Mouse (Mus musculus) stomach, postnatal 0 days (tissue): ENCODE results near the gene Lcat. TPM values are rescaled to one million over a fixed set of nuclear protein-coding genes. Genes with fewer than 3 reads are reported as not detected.

Source experiments
- ATAC-seq: fragments of 200-750 bp; cut with Nextera tagmentation; 2 replicates; pipeline ENCODE4 v1.8.0; 2017; ENCODE audit not compliant: low FRiP score, low TSS enrichment
- DNase-seq: peaks from one replicate; pipeline ENCODE4 v3.0.0-alpha.2; 2016; ENCODE audit warnings: low spot score
- H3K27ac ChIP-seq: fragments of 300-500 bp; sonication (generic); replicated peaks from 2 replicates; pipeline ENCODE4 v1.5.1; 2014; ENCODE audit warnings: mild to moderate bottlenecking, control low read depth
- H3K27me3 ChIP-seq: fragments of 300-500 bp; sonication (generic); 2 replicates; pipeline ENCODE4 v1.6.1; 2014; ENCODE audit warnings: low read length; ENCODE audit not compliant: control insufficient read depth, insufficient read depth
- H3K36me3 ChIP-seq: fragments of 300-500 bp; sonication (generic); 2 replicates; pipeline ENCODE4 v1.6.1; 2014; ENCODE audit warnings: low read length, mixed read lengths; ENCODE audit not compliant: control insufficient read depth, insufficient read depth
- H3K4me1 ChIP-seq: fragments of 300-500 bp; sonication (generic); replicated peaks from 2 replicates; pipeline ENCODE4 v1.6.1; 2014; ENCODE audit warnings: antibody characterized with exemption; ENCODE audit not compliant: control insufficient read depth, insufficient read depth
- H3K4me2 ChIP-seq: fragments of 300-500 bp; sonication (generic); replicated peaks from 2 replicates; pipeline ENCODE4 v1.6.1; 2014; ENCODE audit warnings: low read depth, mild to moderate bottlenecking, control low read depth, moderate library complexity
- H3K4me3 ChIP-seq: fragments of 300-500 bp; sonication (generic); 2 replicates; pipeline ENCODE4 v1.5.1; 2014; ENCODE audit warnings: low read depth, low read length, control low read depth
- H3K9ac ChIP-seq: fragments of 300-500 bp; sonication (generic); 2 replicates; pipeline ENCODE4 v1.6.1; 2014; ENCODE audit warnings: mild to moderate bottlenecking, low read length, control low read depth, mixed read lengths
- H3K9me3 ChIP-seq: fragments of 300-500 bp; sonication (generic); 2 replicates; pipeline ENCODE4 v1.6.1; 2016; ENCODE audit warnings: low read length; ENCODE audit not compliant: control insufficient read depth
- CTCF ChIP-seq: IDR thresholded peaks from 2 replicates; pipeline ENCODE4 v1.5.1; 2016; ENCODE audit warnings: antibody characterized with exemption, low read depth, mild to moderate bottlenecking, moderate library complexity
- EP300 ChIP-seq: optimal IDR thresholded peaks from 2 replicates; pipeline ENCODE3; 2016; ENCODE audit warnings: antibody characterized with exemption
- WGBS: fragments of 180-500 bp; shearing (Covaris S2); extraction: QIAGEN DNeasy Blood & Tissue Kit; methylation state at CpG from one replicate; pipeline ENCODE4 v1.1.7; 2014; 5-methylcytosine and 5-hydroxymethylcytosine counted together
- polyA plus RNA-seq: library from polyadenylated mRNA; unstranded; fragments of >200 nt; fragmentation: Nextera tagmentation; extraction: Ambion mirVana; gene quantifications from 2 replicates; pipeline ENCODE4 v1.2.1, GENCODE M21; 2015

Lcat gene
- polyA plus RNA-seq, 1 experiment from 2014 or later, result 0.75 TPM

DNA sequence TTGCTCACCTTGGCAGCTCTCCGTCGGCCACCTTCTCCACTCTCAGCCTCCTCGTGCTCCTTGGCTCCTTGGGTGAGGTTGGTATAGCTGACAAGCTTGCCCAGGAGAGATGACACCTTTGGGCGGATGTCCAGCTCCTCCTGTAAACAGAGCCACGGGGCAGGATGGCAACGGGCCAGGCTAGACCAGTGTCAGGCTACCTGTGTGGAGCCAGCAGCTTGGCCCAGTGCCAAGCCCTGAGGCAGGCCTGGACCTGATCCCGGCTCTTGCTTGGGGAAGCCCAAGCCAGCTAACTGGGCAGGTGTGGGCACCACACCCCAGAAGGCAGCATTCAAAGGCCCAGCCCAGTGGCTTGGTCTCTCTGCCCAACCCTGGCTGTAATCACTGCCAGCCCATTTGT lies 16.2 kb upstream of the Lcat start:
- H3K4me1 ChIP-seq, result peaks cover 2% of the 10 kb centered on the region; the same call in 1 of the 2 replicates
- TF ChIP-seq EP300 (no peak), CTCF (peak; percentile 32; the same call in 1 of the 2 replicates)
- no peaks in the 10 kb centered on the region; the same call in 1 of the 2 replicates for H3K36me3 ChIP-seq
- no peaks in the 10 kb centered on the region for H3K9me3 ChIP-seq
- H3K4me2 ChIP-seq, result no peak overlapping the region
- H3K9ac ChIP-seq, result no peak overlapping the region
- ATAC-seq, result peak; percentile 92
- no peak overlapping the region for H3K4me3 ChIP-seq
- no peaks in the 10 kb centered on the region for H3K27me3 ChIP-seq
- 47% methylated on average over 7 of the region's 7 CpGs for WGBS
- DNase-seq, result peak; percentile 91
- H3K27ac ChIP-seq, result no peak overlapping the region

DNA sequence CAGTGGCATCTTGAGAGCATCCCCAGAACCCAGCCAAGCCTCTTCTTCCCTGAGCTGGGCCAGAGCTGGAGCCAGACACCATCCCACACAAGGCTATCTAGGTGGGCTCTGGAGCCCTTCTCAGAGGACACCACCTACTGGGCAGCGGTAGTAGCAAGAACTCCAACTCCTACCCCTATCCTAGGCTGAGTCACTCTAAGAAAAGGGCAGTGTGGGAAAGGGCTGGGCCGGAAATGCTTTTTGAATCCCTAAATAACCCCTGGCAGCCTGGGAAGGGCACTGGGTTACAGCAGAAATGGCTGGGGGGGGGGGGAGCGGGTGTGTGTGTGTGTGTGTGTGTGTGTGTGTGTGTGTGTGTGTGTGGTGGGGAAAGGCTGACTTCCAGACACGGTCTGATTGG lies 14.6 kb upstream of the Lcat start:
- ATAC-seq, result peak; percentile 47; the same call in 1 of the 2 replicates
- Histone ChIP-seq H3K4me1 (no peaks in the 10 kb centered on the region), H3K36me3 (peaks cover 7% of the 10 kb centered on the region; the same call in 1 of the 2 replicates), H3K27me3 (no peaks in the 10 kb centered on the region), H3K27ac (no peak overlapping the region), H3K4me3 (no peak overlapping the region), H3K9ac (no peak overlapping the region), H3K4me2 (no peak overlapping the region), H3K9me3 (no peaks in the 10 kb centered on the region)
- DNase-seq, result no peak
- TF ChIP-seq EP300 (no peak), CTCF (peak; percentile 51)
- WGBS, result 49% methylated on average over 3 of the region's 4 CpGs

- H3K9ac ChIP-seq, result no peak overlapping the region
- ATAC-seq, result no peak
- H3K4me3 ChIP-seq, result no peak overlapping the region
- H3K36me3 ChIP-seq, result peaks cover 7% of the 10 kb centered on the region; the same call in 1 of the 2 replicates
- no peaks in the 10 kb centered on the region for H3K4me1 ChIP-seq
- H3K27me3 ChIP-seq, result no peaks in the 10 kb centered on the region
- no peak for DNase-seq
- H3K27ac ChIP-seq, result no peak overlapping the region
- H3K4me2 ChIP-seq, result no peak overlapping the region
- WGBS, result 88% methylated on average over 4 of the region's 4 CpGs
- no peaks in the 10 kb centered on the region for H3K9me3 ChIP-seq
- TF ChIP-seq EP300 (no peak), CTCF (no peak)
These were observed 13.4 kb upstream of the Lcat start for GRCm38 (mm10) chr8:105956556-105956955.

DNA sequence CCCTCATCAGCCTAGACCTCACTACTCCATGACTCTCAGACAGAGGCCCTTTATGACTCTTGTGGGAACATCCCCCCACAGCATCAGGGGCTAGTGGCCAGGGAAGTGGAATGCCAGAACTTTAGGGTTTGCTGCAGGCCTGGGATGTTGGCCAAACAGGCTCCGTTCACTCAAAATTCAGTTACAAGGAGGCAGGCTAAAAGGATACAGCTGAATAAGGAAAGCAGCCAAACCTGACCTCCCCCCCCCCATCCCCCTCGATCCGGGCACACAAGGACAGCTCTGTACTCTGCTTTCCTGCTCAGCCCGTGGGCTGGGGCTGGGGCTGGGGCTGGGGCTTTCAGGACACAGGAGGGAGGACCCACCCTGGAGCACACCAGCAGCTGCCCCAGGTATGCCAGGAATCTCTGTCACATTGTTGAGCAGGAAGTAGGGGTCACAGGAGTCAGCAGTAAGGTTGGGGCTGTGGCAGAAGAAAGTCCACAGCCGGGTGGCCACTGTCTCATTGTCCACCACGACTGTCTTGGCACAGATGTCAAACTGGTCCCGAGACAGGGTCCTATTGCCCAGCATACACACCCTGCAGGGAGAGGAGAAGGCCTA lies 8.0 kb upstream of the Lcat start:
- no peak for DNase-seq

GRCm38 (mm10) chr8:105949350-105949749 lies 6.2 kb upstream of the Lcat start:
- no peak for TF ChIP-seq EP300
- TF ChIP-seq CTCF, result no peak
- Histone ChIP-seq H3K9me3 (no peaks in the 10 kb centered on the region), H3K27ac (no peak overlapping the region), H3K9ac (no peak overlapping the region), H3K36me3 (peaks cover 31% of the 10 kb centered on the region), H3K4me3 (no peak overlapping the region), H3K4me2 (no peak overlapping the region), H3K4me1 (no peaks in the 10 kb centered on the region), H3K27me3 (no peaks in the 10 kb centered on the region)
- ATAC-seq (peak; percentile 51), DNase-seq (peak; percentile 72)
- 52% methylated on average over 10 of the region's 10 CpGs for WGBS

More for the DNA sequence above, 8.0 kb upstream of the Lcat start:
- ATAC-seq, result peak; percentile 25; the same call in 1 of the 2 replicates
- Histone ChIP-seq H3K36me3 (peaks cover 20% of the 10 kb centered on the region), H3K4me1 (no peaks in the 10 kb centered on the region), H3K4me3 (no peak overlapping the region), H3K9me3 (no peaks in the 10 kb centered on the region), H3K27ac (no peak overlapping the region), H3K27me3 (no peaks in the 10 kb centered on the region), H3K4me2 (no peak overlapping the region), H3K9ac (no peak overlapping the region)
- no peak for TF ChIP-seq CTCF
- no peak for TF ChIP-seq EP300
- 30% methylated on average over 7 of the region's 7 CpGs for WGBS

DNA sequence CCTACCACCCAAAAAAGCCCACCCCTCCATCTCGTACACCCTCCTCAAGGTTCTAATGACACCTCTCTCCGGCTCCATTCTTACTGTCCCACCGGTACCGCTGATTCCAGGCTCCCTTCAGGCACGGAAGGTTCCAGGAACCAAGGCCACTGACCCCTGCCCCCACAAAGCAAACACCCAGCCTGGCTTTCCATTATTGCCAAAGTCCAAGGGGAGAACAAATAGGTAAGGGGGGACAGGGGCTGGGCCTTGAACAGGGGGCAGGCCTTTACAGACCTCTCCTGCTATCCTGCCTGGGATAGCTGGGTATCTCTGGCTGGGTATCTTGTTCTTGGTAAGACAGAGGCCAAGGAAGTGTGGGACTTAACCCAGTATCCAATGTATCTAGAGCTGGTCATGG lies 640 bp downstream of the Lcat start:
- Histone ChIP-seq H3K4me2 (no peak overlapping the region), H3K4me3 (no peak overlapping the region), H3K9me3 (no peaks in the 10 kb centered on the region), H3K27ac (no peak overlapping the region), H3K36me3 (peaks cover 27% of the 10 kb centered on the region), H3K9ac (no peak overlapping the region), H3K27me3 (no peaks in the 10 kb centered on the region), H3K4me1 (no peaks in the 10 kb centered on the region)
- ATAC-seq (no peak), DNase-seq (no peak)
- WGBS, result 82% methylated on average over 5 of the region's 5 CpGs
- TF ChIP-seq CTCF (no peak), EP300 (no peak)
